Mouse (Mus musculus): ENCODE measurements around the gene Fam107b. TPM values are rescaled to one million over a fixed set of nuclear protein-coding genes. Genes with fewer than 3 reads are reported as not detected.

The Fam107b gene
- polyA plus RNA-seq, 1 experiment from 2014 or later: 31.8 TPM

- no peak overlapping the region for H3K9ac ChIP-seq
Observed at GRCm38 (mm10) chr2:3649171-3649570, 78.9 kb downstream of the Fam107b start.

GRCm38 (mm10) chr2:3654606-3655005 lies 84.3 kb downstream of the Fam107b start:
- Histone ChIP-seq H3K27ac (no peak overlapping the region), H3K4me1 (peaks cover 13% of the 10 kb centered on the region), H3K9me3 (no peaks in the 10 kb centered on the region), H3K36me3 (no peaks in the 10 kb centered on the region), H3K4me3 (no peak overlapping the region), H3K4me2 (no peak overlapping the region), H3K27me3 (no peaks in the 10 kb centered on the region), H3K9ac (no peak overlapping the region)
- no peak for ATAC-seq (ENCODE audit: borderline replicate concordance, extremely low read depth, low FRiP score, low TSS enrichment)

More at GRCm38 (mm10) chr2:3649171-3649570, 78.9 kb downstream of the Fam107b start:
- no peaks in the 10 kb centered on the region for H3K36me3 ChIP-seq
- H3K4me1 ChIP-seq: no peaks in the 10 kb centered on the region
- no peaks in the 10 kb centered on the region for H3K27me3 ChIP-seq
- WGBS: 39% methylated on average over 5 of the region's 5 CpGs
- no peak overlapping the region for H3K27ac ChIP-seq
- no peak overlapping the region for H3K4me3 ChIP-seq
- ATAC-seq (ENCODE audit: borderline replicate concordance, extremely low read depth, low FRiP score, low TSS enrichment): no peak
- H3K9me3 ChIP-seq: no peaks in the 10 kb centered on the region
- no peak overlapping the region for H3K4me2 ChIP-seq

GRCm38 (mm10) chr2:3656091-3656490 lies 85.8 kb downstream of the Fam107b start:
- Histone ChIP-seq H3K36me3 (no peaks in the 10 kb centered on the region), H3K27ac (no peak overlapping the region), H3K4me3 (no peak overlapping the region), H3K9ac (no peak overlapping the region), H3K4me2 (no peak overlapping the region), H3K4me1 (peaks cover 13% of the 10 kb centered on the region), H3K27me3 (no peaks in the 10 kb centered on the region), H3K9me3 (no peaks in the 10 kb centered on the region)
- WGBS: 80% methylated on average over 3 of the region's 3 CpGs
- no peak for ATAC-seq (ENCODE audit: borderline replicate concordance, extremely low read depth, low FRiP score, low TSS enrichment)

- Histone ChIP-seq H3K4me2 (no peak overlapping the region), H3K9me3 (no peaks in the 10 kb centered on the region), H3K27ac (no peak overlapping the region), H3K4me1 (peaks cover 13% of the 10 kb centered on the region), H3K27me3 (no peaks in the 10 kb centered on the region), H3K4me3 (no peak overlapping the region), H3K36me3 (no peaks in the 10 kb centered on the region), H3K9ac (no peak overlapping the region)
- no peak for ATAC-seq (ENCODE audit: borderline replicate concordance, extremely low read depth, low FRiP score, low TSS enrichment)
- WGBS: 68% methylated on average over 6 of the region's 6 CpGs
Observed at GRCm38 (mm10) chr2:3656834-3657233, 86.5 kb downstream of the Fam107b start.

GRCm38 (mm10) chr2:3657376-3657775 lies 87.1 kb downstream of the Fam107b start:
- H3K4me2 ChIP-seq: no peak overlapping the region
- H3K4me1 ChIP-seq: peaks cover 13% of the 10 kb centered on the region
- H3K4me3 ChIP-seq: no peak overlapping the region
- no peak overlapping the region for H3K27ac ChIP-seq
- H3K9ac ChIP-seq: no peak overlapping the region
- H3K36me3 ChIP-seq: no peaks in the 10 kb centered on the region
- WGBS: 77% methylated on average over 5 of the region's 5 CpGs
- no peak for ATAC-seq (ENCODE audit: borderline replicate concordance, extremely low read depth, low FRiP score, low TSS enrichment)
- no peaks in the 10 kb centered on the region for H3K9me3 ChIP-seq
- no peaks in the 10 kb centered on the region for H3K27me3 ChIP-seq

GRCm38 (mm10) chr2:3657811-3658730 lies 87.8 kb downstream of the Fam107b start:
- Histone ChIP-seq H3K4me1 (peaks cover 13% of the 10 kb centered on the region), H3K4me2 (no peak overlapping the region), H3K4me3 (no peak overlapping the region), H3K9ac (no peak overlapping the region), H3K9me3 (no peaks in the 10 kb centered on the region), H3K27ac (0 out of 2 replicates have a peak overlapping the region, but pooled peaks have one; percentile 9), H3K36me3 (no peaks in the 10 kb centered on the region), H3K27me3 (no peaks in the 10 kb centered on the region)
- 42% methylated on average over 10 of the region's 11 CpGs for WGBS
- ATAC-seq (ENCODE audit: borderline replicate concordance, extremely low read depth, low FRiP score, low TSS enrichment): peak; percentile 46; the same call in 1 of the 2 replicates

GRCm38 (mm10) chr2:3658900-3659299 lies 88.6 kb downstream of the Fam107b start:
- ATAC-seq (ENCODE audit: borderline replicate concordance, extremely low read depth, low FRiP score, low TSS enrichment): no peak
- Histone ChIP-seq H3K27me3 (no peaks in the 10 kb centered on the region), H3K36me3 (no peaks in the 10 kb centered on the region), H3K9me3 (no peaks in the 10 kb centered on the region), H3K9ac (no peak overlapping the region), H3K27ac (no peak overlapping the region; the same call in 1 of the 2 replicates), H3K4me1 (peaks cover 13% of the 10 kb centered on the region), H3K4me3 (no peak overlapping the region), H3K4me2 (no peak overlapping the region)
- WGBS: 28% methylated on average over 4 of the region's 4 CpGs

- 33% methylated on average over 5 of the region's 5 CpGs for WGBS
- H3K27ac ChIP-seq: no peak overlapping the region
- ATAC-seq (ENCODE audit: borderline replicate concordance, extremely low read depth, low FRiP score, low TSS enrichment): peak; percentile 44; the same call in 1 of the 2 replicates
Observed at GRCm38 (mm10) chr2:3659300-3659910, 89.1 kb downstream of the Fam107b start.

GRCm38 (mm10) chr2:3664086-3664485 lies 93.8 kb downstream of the Fam107b start:
- Histone ChIP-seq H3K4me3 (no peak overlapping the region), H3K9me3 (no peaks in the 10 kb centered on the region), H3K36me3 (no peaks in the 10 kb centered on the region), H3K4me1 (no peaks in the 10 kb centered on the region; the same call in 1 of the 2 replicates), H3K27me3 (no peaks in the 10 kb centered on the region), H3K27ac (no peak overlapping the region), H3K9ac (no peak overlapping the region), H3K4me2 (no peak overlapping the region)
- WGBS: 45% methylated on average over 6 of the region's 6 CpGs
- no peak for ATAC-seq (ENCODE audit: borderline replicate concordance, extremely low read depth, low FRiP score, low TSS enrichment)

More at GRCm38 (mm10) chr2:3659300-3659910, 89.1 kb downstream of the Fam107b start:
- Histone ChIP-seq H3K4me3 (no peak overlapping the region), H3K4me1 (peaks cover 13% of the 10 kb centered on the region), H3K4me2 (no peak overlapping the region), H3K9ac (no peak overlapping the region), H3K27me3 (no peaks in the 10 kb centered on the region), H3K9me3 (no peaks in the 10 kb centered on the region), H3K36me3 (no peaks in the 10 kb centered on the region)

- H3K27ac ChIP-seq: no peak overlapping the region
- H3K9me3 ChIP-seq: no peaks in the 10 kb centered on the region
- H3K27me3 ChIP-seq: no peaks in the 10 kb centered on the region
- WGBS: 75% methylated on average over 3 of the region's 3 CpGs
- H3K4me3 ChIP-seq: no peak overlapping the region
- no peak overlapping the region for H3K9ac ChIP-seq
- no peak for ATAC-seq (ENCODE audit: borderline replicate concordance, extremely low read depth, low FRiP score, low TSS enrichment)
- H3K4me2 ChIP-seq: no peak overlapping the region
- H3K36me3 ChIP-seq: no peaks in the 10 kb centered on the region
- no peaks in the 10 kb centered on the region for H3K4me1 ChIP-seq
Observed at GRCm38 (mm10) chr2:3668682-3669081, 98.4 kb downstream of the Fam107b start.

GRCm38 (mm10) chr2:3669646-3670045 lies 99.4 kb downstream of the Fam107b start:
- Histone ChIP-seq H3K9me3 (no peaks in the 10 kb centered on the region), H3K27me3 (no peaks in the 10 kb centered on the region), H3K4me2 (no peak overlapping the region), H3K36me3 (no peaks in the 10 kb centered on the region), H3K9ac (no peak overlapping the region), H3K27ac (no peak overlapping the region), H3K4me1 (no peaks in the 10 kb centered on the region), H3K4me3 (no peak overlapping the region)
- 47% methylated on average over 2 of the region's 2 CpGs for WGBS
- no peak for ATAC-seq (ENCODE audit: borderline replicate concordance, extremely low read depth, low FRiP score, low TSS enrichment)

Data from lung, embryonic 15.5 days (tissue).